Comparison of ENCODE assay signal across 9 mouse cellular contexts in the genomic region with DNA sequence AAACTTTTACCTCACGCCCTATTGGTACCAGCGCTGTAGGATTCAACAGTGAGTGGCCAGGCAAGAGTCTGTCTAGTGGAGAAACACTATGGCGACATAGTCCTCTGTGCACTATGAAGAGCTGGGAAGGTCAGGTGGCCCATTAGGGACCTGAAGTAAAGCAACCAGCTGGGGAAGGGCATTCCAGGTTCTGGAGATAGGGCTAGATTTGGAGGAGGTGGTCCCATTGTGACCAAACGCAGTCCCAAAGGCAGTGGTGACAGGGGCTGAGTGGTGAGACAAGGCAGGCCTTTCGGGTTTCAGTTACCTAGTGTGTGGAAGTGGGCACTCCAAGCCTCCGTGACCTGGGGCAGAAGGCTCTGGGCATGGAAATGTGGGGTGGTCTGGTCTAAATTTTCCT. TPM values are rescaled to one million over a fixed set of nuclear protein-coding genes. Genes with fewer than 3 reads are reported as not detected.
A peak's percentile ranks its signal among the peaks of the same experiment; 100 is the strongest.
DNase-seq lines count a peak whose midpoint lies in the region; ATAC-seq lines count a peak whose summit lies in the region.
"Had no signal": no experiment of that assay in that cellular context is flagged by ENCODE, and none has a peak within 500 bp of the region (broad histone marks: within the 10 kb centered on the region; RNA-seq: fewer than 3 reads in every experiment).

No protein-coding gene starts in this region.

- peak overlapping the region; percentile 98 for H3K4me2 ChIP-seq in lung, embryonic 15.5 days
- peak overlapping the region; percentile 100; the same call in 1 of the 2 replicates for H3K4me2 ChIP-seq in limb, embryonic 11.5 days (ENCODE audit: low read depth, severe bottlenecking)
- H3K4me2 ChIP-seq in stomach, embryonic 14.5 days (replicated peaks; ENCODE audit: low read depth, low read length): peak overlapping the region; percentile 100; the same call in 1 of the 2 replicates

- intact Hi-C loops in heart, postnatal 14 days (cut with DNase I): no loop called here

- WGBS in lung, embryonic 15.5 days: 63% methylated on average over 6 of the region's 6 CpGs
- WGBS in limb, embryonic 11.5 days: 58% methylated on average over 6 of the region's 6 CpGs
- WGBS in stomach, embryonic 14.5 days: 76% methylated on average over 6 of the region's 6 CpGs

- peak overlapping the region; percentile 58; the same call in 1 of the 2 replicates for H3K4me3 ChIP-seq in lung, embryonic 15.5 days
- peak overlapping the region; percentile 68; the same call in 1 of the 2 replicates for H3K4me3 ChIP-seq in limb, embryonic 11.5 days (ENCODE audit: low read depth, low read length)
- no peak overlapping the region for H3K4me3 ChIP-seq in stomach, embryonic 14.5 days (ENCODE audit: low read depth, low read length)

- H3K4me1 ChIP-seq in lung, embryonic 15.5 days: peaks cover 33% of the 10 kb centered on the region
- H3K4me1 ChIP-seq in limb, embryonic 11.5 days (ENCODE audit: control insufficient read depth, insufficient read depth, low read length): peaks cover 16% of the 10 kb centered on the region; the same call in 1 of the 2 replicates
- peaks cover 10% of the 10 kb centered on the region for H3K4me1 ChIP-seq in stomach, embryonic 14.5 days (ENCODE audit: control insufficient read depth, insufficient read depth, low read length)

- H3K27ac ChIP-seq in lung, embryonic 15.5 days: peak overlapping the region; percentile 73; the same call in 1 of the 2 replicates
- H3K27ac ChIP-seq in limb, embryonic 11.5 days (replicated peaks; ENCODE audit: low read depth, low read length): no peak overlapping the region
- no peak overlapping the region for H3K27ac ChIP-seq in stomach, embryonic 14.5 days (ENCODE audit: low read length)
- H3K27ac ChIP-seq: hindbrain, embryonic 15.5 days had no signal

- no peak for ATAC-seq in lung, embryonic 15.5 days (ENCODE audit: borderline replicate concordance, extremely low read depth, low FRiP score, low TSS enrichment)
- no peak for ATAC-seq in limb, embryonic 11.5 days (ENCODE audit: insufficient number of reproducible peaks, low FRiP score, low TSS enrichment, low read depth)
- no peak for ATAC-seq in stomach, embryonic 14.5 days (ENCODE audit: insufficient number of reproducible peaks, insufficient read depth, low FRiP score, low read depth)

- H3K9ac ChIP-seq in lung, embryonic 15.5 days: no peak overlapping the region
- no peak overlapping the region for H3K9ac ChIP-seq in limb, embryonic 11.5 days (ENCODE audit: low read length)
- H3K9ac ChIP-seq in stomach, embryonic 14.5 days (replicated peaks; ENCODE audit: low read depth, low read length): no peak overlapping the region
- H3K9ac ChIP-seq: hindbrain, embryonic 15.5 days had no signal

- H3K27me3 ChIP-seq in lung, embryonic 15.5 days: no peaks in the 10 kb centered on the region
- peaks cover 4% of the 10 kb centered on the region; the same call in 1 of the 2 replicates for H3K27me3 ChIP-seq in limb, embryonic 11.5 days (ENCODE audit: control insufficient read depth, insufficient read depth, low read length)
- no peaks in the 10 kb centered on the region for H3K27me3 ChIP-seq in stomach, embryonic 14.5 days (ENCODE audit: control insufficient read depth, insufficient read depth, low read length)

- DNase-seq in heart, adult 11 months: peak; percentile 91
- DNase-seq in heart, postnatal 14 days: no peak
- DNase-seq in lung, postnatal 25 days (ENCODE audit: low spot score): no peak
- no peak for DNase-seq in limb, embryonic 11.5 days (ENCODE audit: low spot score)
- DNase-seq in thymus, postnatal 4 days: no peak
- DNase-seq in cerebellum, adult 18-20 months: no peak

- H3K9me3 ChIP-seq in lung, embryonic 15.5 days: no peaks in the 10 kb centered on the region
- no peaks in the 10 kb centered on the region for H3K9me3 ChIP-seq in limb, embryonic 11.5 days (ENCODE audit: control insufficient read depth, low read length)
- no peaks in the 10 kb centered on the region for H3K9me3 ChIP-seq in stomach, embryonic 14.5 days (ENCODE audit: control insufficient read depth, low read depth, low read length)
- H3K9me3 ChIP-seq: hindbrain, embryonic 15.5 days had no signal

- no peaks in the 10 kb centered on the region for H3K36me3 ChIP-seq in lung, embryonic 15.5 days
- H3K36me3 ChIP-seq in limb, embryonic 11.5 days (ENCODE audit: control insufficient read depth, insufficient read depth, low read length): no peaks in the 10 kb centered on the region
- no peaks in the 10 kb centered on the region for H3K36me3 ChIP-seq in stomach, embryonic 14.5 days (ENCODE audit: control insufficient read depth, insufficient read depth, low read length)
- H3K36me3 ChIP-seq: hindbrain, embryonic 15.5 days had no signal

RNA-seq across cellular contexts. Expression of a gene that starts 1.9 kb away (rescaled TPM):
- 100 to 1,000 TPM; 181 to 186 TPM for total RNA-seq in heart, postnatal 14 days (2021)
- polyA plus RNA-seq in lung, embryonic 15.5 days (2015; fragmentation: Nextera tagmentation; extraction: Ambion mirVana): 14.2 and 14.3 TPM in 2 replicates
- polyA plus RNA-seq in limb, embryonic 11.5 days (2014; fragmentation: Nextera tagmentation; extraction: Ambion mirVana): 4.1 and 5.8 TPM in 2 replicates
- 7.7 and 8.3 TPM in 2 replicates for polyA plus RNA-seq in stomach, embryonic 14.5 days (2014; fragmentation: Nextera tagmentation; extraction: Ambion mirVana)

RNA-seq across cellular contexts. Expression of a gene that starts 18.8 kb away (rescaled TPM):
- total RNA-seq in heart, postnatal 14 days (2021): 100 to 1,000 TPM in 1 of 2 experiments, 10 to 100 TPM in 1; 84.1 to 107 TPM
- polyA plus RNA-seq in lung, embryonic 15.5 days (2015; fragmentation: Nextera tagmentation; extraction: Ambion mirVana): 244 and 249 TPM in 2 replicates
- 448 and 453 TPM in 2 replicates for polyA plus RNA-seq in limb, embryonic 11.5 days (2014; fragmentation: Nextera tagmentation; extraction: Ambion mirVana)
- polyA plus RNA-seq in stomach, embryonic 14.5 days (2014; fragmentation: Nextera tagmentation; extraction: Ambion mirVana): 201 and 210 TPM in 2 replicates

RNA-seq across cellular contexts. Expression of a gene that starts 39.3 kb away (rescaled TPM):
- total RNA-seq in heart, postnatal 14 days (2021): 10 to 100 TPM in 1 of 2 experiments, 1 to 10 TPM in 1; 6.1 to 10.7 TPM
- 9.5 and 13.5 TPM in 2 replicates for polyA plus RNA-seq in lung, embryonic 15.5 days (2015; fragmentation: Nextera tagmentation; extraction: Ambion mirVana)
- 7.1 and 7.3 TPM in 2 replicates for polyA plus RNA-seq in limb, embryonic 11.5 days (2014; fragmentation: Nextera tagmentation; extraction: Ambion mirVana)
- 8.2 and 8.3 TPM in 2 replicates for polyA plus RNA-seq in stomach, embryonic 14.5 days (2014; fragmentation: Nextera tagmentation; extraction: Ambion mirVana)

RNA-seq across cellular contexts. Expression of a gene that starts 47.0 kb away (rescaled TPM):
- total RNA-seq in heart, postnatal 14 days (2021): 1 to 10 TPM in 1 of 2 experiments, under 1 TPM in 1; 0.98 to 1.0 TPM
- polyA plus RNA-seq in lung, embryonic 15.5 days (2015; fragmentation: Nextera tagmentation; extraction: Ambion mirVana): 0.91 and 1.4 TPM in 2 replicates
- 3.0 and 3.9 TPM in 2 replicates for polyA plus RNA-seq in limb, embryonic 11.5 days (2014; fragmentation: Nextera tagmentation; extraction: Ambion mirVana)
- polyA plus RNA-seq in stomach, embryonic 14.5 days (2014; fragmentation: Nextera tagmentation; extraction: Ambion mirVana): 7.4 and 9.2 TPM in 2 replicates
